Mouse (Mus musculus) Patski (cell line): ENCODE results near the gene Stx3. TPM values are rescaled to one million over a fixed set of nuclear protein-coding genes. Genes with fewer than 3 reads are reported as not detected.
A peak's percentile ranks its signal among the peaks of the same experiment; 100 is the strongest.

Experiments used
- ATAC-seq: fragments of 100-300 bp; one replicate; pipeline ENCODE4 v1.8.0; 2021
- CTCF ChIA-PET: fragments of 350-600 bp; sonication (Branson Sonifier 250); formaldehyde crosslinking; loops from one replicate; lab custom pipeline; 2022; ENCODE audit warnings: inconsistent platforms; lab: Charles Lee
- POLR2A ChIA-PET: fragments of 350-600 bp; sonication (Branson Sonifier 250); formaldehyde crosslinking; loops from one replicate; lab custom pipeline; 2022; ENCODE audit warnings: antibody characterized with exemption, inconsistent platforms; lab: Charles Lee
- DNase-seq: peaks from one replicate; pipeline ENCODE4 v3.0.0-alpha.2; 2011; ENCODE audit warnings: low read depth, low spot score
- H3K27me3 ChIP-seq: fragments of 371-371 bp; one replicate; pipeline ENCODE4 v1.5.1; 2021
- CTCF ChIP-seq: fragments of 100-300 bp; IDR thresholded peaks from one replicate; pipeline ENCODE4 v1.5.1; 2021
- in situ Hi-C: fragments of 300-500 bp; cut with MboI; formaldehyde crosslinking; loops from 3 replicates; pipeline ENCODE4 v1.11.1; 2018; ENCODE audit warnings: low pct_unique_long_range_greater_than_20kb, mixed read lengths
- polyA plus RNA-seq: library from polyadenylated mRNA; unstranded; gene quantifications from one replicate; pipeline ENCODE4 v1.2.3, GENCODE M21; 2021

Stx3 gene
- polyA plus RNA-seq, 1 experiment from 2014 or later, result 45.4 TPM

- ChIA-PET CTCF (interaction anchor here (0.6 to 1.8 kb wide), 3 partner anchors 10 to 38 kb away, joined by 3 to 8 read pairs (median 3); no protein-coding TSS in a partner anchor), POLR2A (no interaction called here)
These were observed 9.0 kb downstream of the Stx3 start for GRCm38 (mm10) chr19:11810003-11810758.

GRCm38 (mm10) chr19:11808452-11808851, 10.8 kb downstream of the Stx3 start:
- ChIA-PET CTCF (interaction anchor here (0.9 to 3.7 kb wide), 4 partner anchors 9 to 28 kb away, joined by 3 to 16 read pairs (median 4); no protein-coding TSS in a partner anchor), POLR2A (interaction anchor here (1.4 kb wide), 1 partner anchor 10 kb away, joined by 3 read pairs; no protein-coding TSS in a partner anchor)
- DNase-seq, result no peak
- in situ Hi-C loops, result no loop called here
- no peak for ATAC-seq
- H3K27me3 ChIP-seq, result no peaks in the 10 kb centered on the region
- TF ChIP-seq CTCF, result no peak

More at GRCm38 (mm10) chr19:11810003-11810758, 9.0 kb downstream of the Stx3 start:
- H3K27me3 ChIP-seq, result no peaks in the 10 kb centered on the region
- DNase-seq (no peak), ATAC-seq (no peak)
- in situ Hi-C loops, result no loop called here
- TF ChIP-seq CTCF, result no peak

DNA sequence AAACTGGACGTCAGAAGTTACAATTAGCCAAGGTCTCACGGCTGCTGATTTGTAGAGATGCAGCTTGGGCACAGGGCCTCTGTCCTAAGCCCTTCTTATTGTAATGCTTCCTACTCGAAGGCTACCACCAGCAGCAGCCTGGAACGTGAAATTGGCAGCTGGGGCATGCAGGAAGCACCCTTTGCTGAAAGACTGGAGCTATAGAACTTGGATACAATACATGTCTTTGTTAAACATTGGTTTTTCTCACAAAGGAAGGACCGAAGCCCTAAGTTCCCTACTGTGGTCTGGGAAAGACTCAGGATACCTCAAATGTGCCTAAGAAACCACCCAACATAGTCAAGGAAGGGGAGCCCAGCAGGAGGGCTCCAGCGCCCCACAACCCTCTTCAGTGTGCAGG, 11.4 kb downstream of the Stx3 start:
- ChIA-PET CTCF (interaction anchor here (0.8 to 3.7 kb wide), 2 partner anchors 10 to 13 kb away, joined by 3 to 16 read pairs; no protein-coding TSS in a partner anchor), POLR2A (no interaction called here)
- TF ChIP-seq CTCF, result no peak
- ATAC-seq (no peak), DNase-seq (no peak)
- H3K27me3 ChIP-seq, result no peaks in the 10 kb centered on the region
- in situ Hi-C loops, result no loop called here

DNA sequence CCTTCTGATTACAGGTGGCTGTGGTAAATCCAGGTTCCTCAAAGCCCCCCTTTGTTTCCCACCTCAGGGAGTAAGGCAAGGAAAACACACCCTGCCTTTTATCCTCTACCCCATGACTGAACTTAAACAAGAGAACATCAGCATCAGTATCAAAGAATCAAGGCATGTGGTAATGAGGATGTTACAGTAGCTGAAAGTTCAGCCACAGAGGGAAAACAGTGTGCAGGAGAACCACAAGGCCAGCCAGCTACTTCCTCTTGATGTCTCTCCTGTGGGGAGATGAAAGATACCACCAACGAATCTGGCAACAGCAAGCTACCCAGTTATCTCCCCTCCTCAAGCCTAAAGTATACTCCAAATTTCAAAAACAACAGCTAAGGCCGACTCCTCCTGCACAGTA, 12.0 kb downstream of the Stx3 start:
- DNase-seq, result no peak
- no peak for TF ChIP-seq CTCF
- CTCF ChIA-PET, result interaction anchor here (0.8 to 3.7 kb wide), 4 partner anchors 8 to 100 kb away, joined by 3 to 16 read pairs (median 3); no protein-coding TSS in a partner anchor
- H3K27me3 ChIP-seq, result no peaks in the 10 kb centered on the region
- no peak for ATAC-seq
- in situ Hi-C loops, result no loop called here
- POLR2A ChIA-PET, result no interaction called here

DNA sequence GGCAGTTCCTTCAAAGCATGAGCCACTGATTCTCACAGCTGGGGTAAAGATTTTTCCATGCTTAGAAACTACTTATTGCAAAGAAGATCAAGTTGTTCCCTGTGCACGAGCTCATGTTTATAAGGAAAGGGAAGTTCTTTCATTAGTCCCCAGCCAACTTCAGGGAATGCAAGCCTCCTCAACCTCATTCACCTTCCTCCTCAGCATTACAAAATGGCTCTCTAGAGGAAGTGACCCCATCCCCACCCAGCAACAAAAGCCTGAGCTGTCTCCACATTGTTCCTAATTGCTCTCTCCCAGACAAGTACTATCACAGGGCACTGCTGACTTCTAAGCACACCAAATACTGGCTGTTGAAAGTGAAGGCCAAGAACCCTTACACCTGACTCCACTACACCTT, 14.8 kb downstream of the Stx3 start:
- DNase-seq, result no peak
- no peak for ATAC-seq
- ChIA-PET CTCF (interaction anchor here (1.2 to 1.8 kb wide), 5 partner anchors 17 to 63 kb away, joined by 3 to 5 read pairs (median 3); no protein-coding TSS in a partner anchor), POLR2A (no interaction called here)
- in situ Hi-C loops, result no loop called here
- no peak for TF ChIP-seq CTCF
- H3K27me3 ChIP-seq, result no peaks in the 10 kb centered on the region

GRCm38 (mm10) chr19:11800531-11801315, 18.5 kb downstream of the Stx3 start:
- ATAC-seq (peak; percentile 95), DNase-seq (no peak)
- CTCF ChIA-PET, result interaction anchor here (1.1 kb wide), 1 partner anchor 22 kb away, joined by 3 read pairs; no protein-coding TSS in a partner anchor
- no peaks in the 10 kb centered on the region for H3K27me3 ChIP-seq
- no peak for TF ChIP-seq CTCF
- in situ Hi-C loops, result no loop called here
- POLR2A ChIA-PET, result no interaction called here

GRCm38 (mm10) chr19:11794447-11794846, 24.8 kb downstream of the Stx3 start:
- CTCF ChIA-PET, result no interaction called here
- ATAC-seq, result no peak
- TF ChIP-seq CTCF, result no peak
- H3K27me3 ChIP-seq, result no peaks in the 10 kb centered on the region
- DNase-seq, result no peak
- POLR2A ChIA-PET, result no interaction called here
- in situ Hi-C loops, result loop anchor here (25.0 kb wide), 2 partner anchors 693 to 993 kb away; partner anchors contain the start of genes Lpxn and Zfp91

GRCm38 (mm10) chr19:11793741-11794359, 25.4 kb downstream of the Stx3 start:
- H3K27me3 ChIP-seq, result no peaks in the 10 kb centered on the region
- no peak for TF ChIP-seq CTCF
- ChIA-PET CTCF (no interaction called here), POLR2A (no interaction called here)
- in situ Hi-C loops, result loop anchor here (25.0 kb wide), 2 partner anchors 693 to 993 kb away; partner anchors contain the start of genes Lpxn and Zfp91
- no peak for ATAC-seq
- DNase-seq, result no peak

GRCm38 (mm10) chr19:11791825-11792224, 27.4 kb downstream of the Stx3 start:
- DNase-seq (no peak), ATAC-seq (no peak)
- H3K27me3 ChIP-seq, result no peaks in the 10 kb centered on the region
- POLR2A ChIA-PET, result no interaction called here
- CTCF ChIA-PET, result interaction anchor here (1.3 kb wide), 1 partner anchor 15 kb away, joined by 3 read pairs; no protein-coding TSS in a partner anchor
- no peak for TF ChIP-seq CTCF
- in situ Hi-C loops, result loop anchor here (25.0 kb wide), 2 partner anchors 695 to 995 kb away; partner anchors contain the start of genes Lpxn and Zfp91

- no peak for TF ChIP-seq CTCF
- DNase-seq (no peak), ATAC-seq (no peak)
- ChIA-PET CTCF (interaction anchor here (0.9 to 2.6 kb wide), 4 partner anchors 10 to 31 kb away, joined by 3 to 6 read pairs (median 4); no protein-coding TSS in a partner anchor), POLR2A (no interaction called here)
- H3K27me3 ChIP-seq, result no peaks in the 10 kb centered on the region
- in situ Hi-C loops, result loop anchor here (25.0 kb wide), 2 partner anchors 698 to 998 kb away; partner anchors contain the start of genes Lpxn and Zfp91
These were observed 30.3 kb downstream of the Stx3 start for GRCm38 (mm10) chr19:11788876-11789275.
